Mouse (Mus musculus) NIH3T3 (cell line): ENCODE data around the gene Mphosph9.

Source experiments
- DNase-seq: peaks from one replicate; pipeline ENCODE4 v3.0.0-alpha.2; 2012; ENCODE audit warnings: low read depth

Gene Mphosph9

GRCm38 (mm10) chr5:124342897-124343296 lies 15.1 kb upstream of the Mphosph9 start:
- DNase-seq: no peak

- peak; percentile 70 for DNase-seq
Observed at GRCm38 (mm10) chr5:124341753-124342339, 14.1 kb upstream of the Mphosph9 start.

- DNase-seq: no peak
Observed at GRCm38 (mm10) chr5:124338791-124339190, 11.0 kb upstream of the Mphosph9 start.

- peak; percentile 15 for DNase-seq
Observed at GRCm38 (mm10) chr5:124337909-124338308, 10.1 kb upstream of the Mphosph9 start.

- DNase-seq: no peak
Observed at GRCm38 (mm10) chr5:124337103-124337502, 9.3 kb upstream of the Mphosph9 start.

- no peak for DNase-seq
Observed at GRCm38 (mm10) chr5:124334392-124334791, 6.6 kb upstream of the Mphosph9 start.

- DNase-seq: no peak
Observed at GRCm38 (mm10) chr5:124330086-124330485, 2.3 kb upstream of the Mphosph9 start.

GRCm38 (mm10) chr5:124326829-124327228 lies 943 bp downstream of the Mphosph9 start:
- DNase-seq: no peak

- DNase-seq: no peak
Observed at GRCm38 (mm10) chr5:124317648-124318047, 10.1 kb downstream of the Mphosph9 start.

- no peak for DNase-seq
Observed at GRCm38 (mm10) chr5:124315941-124316340, 11.8 kb downstream of the Mphosph9 start.

GRCm38 (mm10) chr5:124315498-124315897 lies 12.3 kb downstream of the Mphosph9 start:
- DNase-seq: no peak

- peak; percentile 37 for DNase-seq
Observed at GRCm38 (mm10) chr5:124310091-124310490, 17.7 kb downstream of the Mphosph9 start.

- DNase-seq: no peak
Observed at GRCm38 (mm10) chr5:124309155-124309554, 18.6 kb downstream of the Mphosph9 start.

- DNase-seq: peak; percentile 71
Observed at GRCm38 (mm10) chr5:124302853-124303252, 24.9 kb downstream of the Mphosph9 start.

GRCm38 (mm10) chr5:124300132-124300531 lies 27.6 kb downstream of the Mphosph9 start:
- no peak for DNase-seq

- DNase-seq: peak; percentile 65
Observed at GRCm38 (mm10) chr5:124299307-124299706, 28.5 kb downstream of the Mphosph9 start.

GRCm38 (mm10) chr5:124296475-124296874 lies 31.3 kb downstream of the Mphosph9 start:
- DNase-seq: no peak

- no peak for DNase-seq
Observed at GRCm38 (mm10) chr5:124293967-124294366, 33.8 kb downstream of the Mphosph9 start.

- no peak for DNase-seq
Observed at GRCm38 (mm10) chr5:124290216-124290615, 37.6 kb downstream of the Mphosph9 start.

- DNase-seq: no peak
Observed at GRCm38 (mm10) chr5:124287616-124288247, 40.0 kb downstream of the Mphosph9 start.

- DNase-seq: peak; percentile 52
Observed at GRCm38 (mm10) chr5:124284330-124284729, 43.4 kb downstream of the Mphosph9 start.

GRCm38 (mm10) chr5:124282854-124283253 lies 44.9 kb downstream of the Mphosph9 start:
- no peak for DNase-seq

GRCm38 (mm10) chr5:124270226-124270625 lies 57.5 kb downstream of the Mphosph9 start:
- no peak for DNase-seq

- DNase-seq: no peak
Observed at GRCm38 (mm10) chr5:124269661-124270060, 58.1 kb downstream of the Mphosph9 start.
